Comparison of ENCODE assay signal across 26 mouse cellular contexts in the genomic region with DNA sequence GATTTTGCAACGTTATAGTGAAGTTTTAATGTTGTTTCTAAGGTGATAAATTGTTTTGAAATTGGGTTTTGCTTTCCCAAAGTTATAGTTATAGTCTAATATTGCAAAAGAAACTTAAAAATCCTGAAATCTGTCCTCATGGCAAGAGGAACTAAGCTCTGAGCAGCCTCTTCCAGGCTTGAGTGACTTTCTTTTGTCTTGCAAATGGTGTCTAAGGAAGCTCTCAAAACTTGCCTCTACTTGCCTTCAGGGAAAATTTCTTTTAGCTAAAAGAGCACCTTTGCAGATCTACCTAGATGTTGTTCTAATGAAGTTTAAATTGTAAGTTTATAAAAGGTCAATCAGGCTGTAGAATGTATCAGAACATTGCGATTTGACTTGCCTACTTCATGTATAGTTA.
"Had no signal": no experiment of that assay in that cellular context is flagged by ENCODE, and none has a peak within 500 bp of the region (broad histone marks: within the 10 kb centered on the region; RNA-seq: fewer than 3 reads in every experiment).

No protein-coding gene starts in this region.

- H3K27ac ChIP-seq: heart, adult 2 months; heart, embryonic 13.5 days; heart, embryonic 15.5 days; hindbrain, embryonic 13.5 days; hindbrain, embryonic 15.5 days; hindbrain, postnatal 0 days; kidney, embryonic 15.5 days; kidney, postnatal 0 days; limb, embryonic 13.5 days; limb, embryonic 15.5 days; liver, embryonic 12.5 days; liver, embryonic 14.5 days had no signal

- H3K9me3 ChIP-seq: heart, embryonic 13.5 days; heart, embryonic 15.5 days; hindbrain, embryonic 13.5 days; hindbrain, embryonic 15.5 days; kidney, embryonic 15.5 days; limb, embryonic 13.5 days; limb, embryonic 15.5 days; liver, embryonic 12.5 days had no signal

- H3K9ac ChIP-seq: heart, embryonic 13.5 days; heart, embryonic 15.5 days; hindbrain, embryonic 13.5 days; hindbrain, embryonic 15.5 days; kidney, embryonic 15.5 days; limb, embryonic 13.5 days; limb, embryonic 15.5 days; liver, embryonic 12.5 days; liver, embryonic 14.5 days had no signal

- H3K36me3 ChIP-seq: heart, embryonic 13.5 days; heart, embryonic 15.5 days; hindbrain, embryonic 13.5 days; hindbrain, embryonic 15.5 days; kidney, embryonic 15.5 days; limb, embryonic 13.5 days; limb, embryonic 15.5 days; liver, embryonic 12.5 days had no signal

- H3K4me1 ChIP-seq: heart, embryonic 13.5 days; heart, embryonic 15.5 days; hindbrain, embryonic 13.5 days; hindbrain, embryonic 15.5 days; kidney, embryonic 15.5 days; limb, embryonic 13.5 days; limb, embryonic 15.5 days; liver, embryonic 12.5 days had no signal

- H3K27me3 ChIP-seq: heart, embryonic 13.5 days; heart, embryonic 15.5 days; hindbrain, embryonic 13.5 days; hindbrain, embryonic 15.5 days; kidney, embryonic 15.5 days; limb, embryonic 13.5 days; limb, embryonic 15.5 days; liver, embryonic 12.5 days had no signal

- ATAC-seq: hindbrain, postnatal 0 days; intestine, postnatal 0 days; liver, embryonic 12.5 days had no signal

- H3K4me2 ChIP-seq: heart, embryonic 11.5 days; heart, embryonic 13.5 days; heart, embryonic 15.5 days; hindbrain, embryonic 13.5 days; hindbrain, embryonic 15.5 days; kidney, embryonic 15.5 days; limb, embryonic 13.5 days; limb, embryonic 15.5 days; liver, embryonic 12.5 days had no signal

- H3K4me3 ChIP-seq: heart, adult 2 months; heart, embryonic 13.5 days; heart, embryonic 15.5 days; hindbrain, embryonic 13.5 days; hindbrain, embryonic 15.5 days; kidney, embryonic 15.5 days; limb, embryonic 13.5 days; limb, embryonic 15.5 days; liver, embryonic 12.5 days had no signal

- DNase-seq: gastrocnemius, postnatal 14 days; gastrocnemius, postnatal 36 days; heart, adult 11 months; heart, adult 2 months; heart, postnatal 14 days; heart, postnatal 36 days; kidney, adult 18-20 months; kidney, adult 9 months; kidney, postnatal 14 days; kidney, postnatal 36 days; layer of hippocampus, adult 9-11 months; layer of hippocampus, postnatal 36 days; left cerebral cortex, postnatal 4 days had no signal
